Mouse (Mus musculus) ES-E14 (cell line): ENCODE results near the gene Spop.

ENCODE experiments used
- CHD2 ChIP-seq: IDR thresholded peaks from 2 replicates; pipeline ENCODE4 v1.6.1; 2014; ENCODE audit warnings: mild to moderate bottlenecking, low read depth, low read length, inconsistent platforms
- HCFC1 ChIP-seq: IDR thresholded peaks from 2 replicates; pipeline ENCODE4 v1.6.1; 2012; ENCODE audit warnings: low read length, inconsistent platforms, borderline replicate concordance; ENCODE audit not compliant: insufficient read depth
- MAFK ChIP-seq: IDR thresholded peaks from 2 replicates; pipeline ENCODE4 v1.6.1; 2014; ENCODE audit warnings: mild to moderate bottlenecking, low read depth, low read length, inconsistent platforms; ENCODE audit not compliant: insufficient read depth
- ZC3H11A ChIP-seq: IDR thresholded peaks from 2 replicates; pipeline ENCODE4 v1.6.1; 2012; ENCODE audit warnings: low read depth, mild to moderate bottlenecking, inconsistent platforms, low read length, borderline replicate concordance

- TF ChIP-seq CHD2 (no peak), ZC3H11A (no peak), MAFK (no peak), HCFC1 (no peak)
These were observed 90.4 kb downstream of the Spop start for GRCm38 (mm10) chr11:95504271-95504731.
